Mouse (Mus musculus) liver, adult 2 months (tissue): ENCODE data around the gene Bap1.

Experiments used
- CTCF ChIP-seq: fragments of 200-500 bp; IDR thresholded peaks from 2 replicates; pipeline ENCODE4 v1.5.1; 2011; ENCODE audit warnings: low read depth, low read length, control low read depth
- POLR2A ChIP-seq: fragments of 200-500 bp; IDR thresholded peaks from 2 replicates; pipeline ENCODE4 v1.6.1; 2011; ENCODE audit warnings: low read length, control low read depth; ENCODE audit not compliant: insufficient read depth; ENCODE audit errors: extremely low read depth

DNA sequence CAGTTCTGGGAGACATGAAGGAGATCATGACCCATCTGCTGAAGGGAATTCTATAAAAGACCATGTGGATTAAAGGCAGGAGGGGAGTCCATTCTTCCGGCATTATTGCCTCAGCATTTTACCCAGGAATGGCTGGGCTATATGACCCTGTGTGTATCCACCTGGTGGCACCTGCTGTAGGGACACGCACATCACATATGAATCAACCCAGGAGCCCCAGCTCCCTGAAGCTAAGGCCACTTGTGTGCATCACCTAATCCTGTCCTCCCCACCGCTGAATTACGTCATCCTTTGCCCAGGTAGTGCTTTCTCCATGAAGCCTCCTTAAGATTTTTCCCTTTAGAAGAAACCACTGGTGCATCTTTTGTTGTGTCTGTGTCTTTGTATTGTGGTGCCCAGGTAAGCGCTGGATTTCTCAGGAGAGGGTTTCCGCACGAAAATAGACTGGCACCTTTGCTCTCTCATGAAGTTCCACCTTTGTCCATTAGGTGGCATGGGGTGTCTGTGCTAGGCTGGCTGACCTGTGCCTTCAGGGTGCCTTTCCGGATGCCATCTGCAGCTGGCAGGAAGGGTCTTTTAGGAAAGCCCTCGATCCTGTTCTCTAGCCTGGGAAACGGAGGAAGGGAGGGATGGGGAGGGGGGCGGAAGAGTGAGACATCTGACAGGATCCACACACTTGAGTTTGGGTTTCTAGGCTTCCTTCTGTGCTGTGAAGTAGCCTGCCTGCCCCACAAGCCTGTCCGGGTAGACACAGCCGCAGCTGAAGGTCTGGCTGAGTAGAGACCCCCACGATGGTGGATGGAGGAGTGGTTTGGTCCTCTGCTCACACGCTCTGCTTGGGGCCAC lies 35.9 kb upstream of the Bap1 start:
- peak; percentile 91 for TF ChIP-seq CTCF
- TF ChIP-seq POLR2A = no peak
